Mouse (Mus musculus) olfactory bulb, adult 2 months (tissue): Measurements from ENCODE around the gene Ppip5k1. TPM values are rescaled to one million over a fixed set of nuclear protein-coding genes. Genes with fewer than 3 reads are reported as not detected.
A peak's percentile ranks its signal among the peaks of the same experiment; 100 is the strongest.

ENCODE experiments used
- H3K27ac ChIP-seq: fragments of 200-500 bp; 2 replicates; pipeline ENCODE4 v1.5.1; 2012; ENCODE audit warnings: low read depth, low read length; ENCODE audit not compliant: insufficient read depth
- H3K4me1 ChIP-seq: fragments of 200-500 bp; 2 replicates; pipeline ENCODE4 v1.6.1; 2012; ENCODE audit warnings: low read length; ENCODE audit not compliant: control insufficient read depth, insufficient read depth
- H3K4me3 ChIP-seq: fragments of 200-500 bp; 2 replicates; pipeline ENCODE4 v1.5.1; 2012; ENCODE audit warnings: mild to moderate bottlenecking, low read depth, low read length, moderate library complexity; ENCODE audit not compliant: insufficient read depth
- CTCF ChIP-seq: fragments of 200-500 bp; IDR thresholded peaks from 2 replicates; pipeline ENCODE4 v1.5.1; 2012; ENCODE audit warnings: low read depth, mild to moderate bottlenecking, low read length, moderate library complexity; ENCODE audit not compliant: insufficient read depth
- POLR2A ChIP-seq: fragments of 200-500 bp; IDR thresholded peaks from 2 replicates; pipeline ENCODE4 v1.6.1; 2012; ENCODE audit warnings: mild to moderate bottlenecking, low read depth, low read length, moderate library complexity; ENCODE audit not compliant: insufficient read depth
- WGBS: fragments of 180-500 bp; shearing (Covaris S2); methylation state at CpG from one replicate; pipeline ENCODE4 v1.1.7; 2018; 5-methylcytosine and 5-hydroxymethylcytosine counted together
- polyA plus RNA-seq: library from polyadenylated mRNA; stranded (reverse); fragments of >200 nt; gene quantifications from 2 replicates; pipeline ENCODE4 v1.2.4, GENCODE M21; 2012; ENCODE audit warnings: low replicate concordance; ENCODE audit not compliant: missing spikeins, insufficient read depth, insufficient read length

Gene Ppip5k1
- polyA plus RNA-seq, 1 experiment, result 355 TPM

- 1% methylated on average over 18 of the region's 18 CpGs for WGBS
- TF ChIP-seq POLR2A (peak; percentile 81), CTCF (no peak)
- H3K27ac ChIP-seq, result peak overlapping the region; percentile 96
- peaks cover 40% of the 10 kb centered on the region for H3K4me1 ChIP-seq
- peak overlapping the region; percentile 76 for H3K4me3 ChIP-seq
Measured at GRCm38 (mm10) chr2:121294753-121295607, 60.2 kb downstream of the Ppip5k1 start.

DNA sequence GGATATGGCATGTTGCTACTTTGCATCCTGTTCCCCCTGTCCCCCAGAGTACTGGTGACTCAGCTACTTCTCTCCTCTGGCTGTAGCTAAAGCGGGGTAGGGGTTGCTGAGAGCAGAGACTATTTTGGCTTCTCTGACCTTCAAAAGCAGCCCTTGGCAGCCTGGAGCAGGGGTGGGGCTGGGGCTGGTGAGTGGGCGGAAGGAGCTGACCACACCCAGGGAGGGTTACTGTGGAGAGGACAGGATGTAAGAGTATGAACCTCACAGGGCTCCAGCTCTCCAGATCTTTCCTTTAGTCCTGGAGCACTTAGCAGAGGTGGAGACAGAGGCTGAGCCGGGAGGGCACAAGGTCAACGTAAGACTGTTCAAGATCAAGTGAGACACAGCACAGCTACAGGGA, 61.0 kb downstream of the Ppip5k1 start:
- no peak for TF ChIP-seq POLR2A
- TF ChIP-seq CTCF, result no peak
- peak overlapping the region; percentile 90 for H3K27ac ChIP-seq
- peaks cover 32% of the 10 kb centered on the region for H3K4me1 ChIP-seq
- 21% methylated on average over 4 of the region's 4 CpGs for WGBS
- peak overlapping the region; percentile 76 for H3K4me3 ChIP-seq

DNA sequence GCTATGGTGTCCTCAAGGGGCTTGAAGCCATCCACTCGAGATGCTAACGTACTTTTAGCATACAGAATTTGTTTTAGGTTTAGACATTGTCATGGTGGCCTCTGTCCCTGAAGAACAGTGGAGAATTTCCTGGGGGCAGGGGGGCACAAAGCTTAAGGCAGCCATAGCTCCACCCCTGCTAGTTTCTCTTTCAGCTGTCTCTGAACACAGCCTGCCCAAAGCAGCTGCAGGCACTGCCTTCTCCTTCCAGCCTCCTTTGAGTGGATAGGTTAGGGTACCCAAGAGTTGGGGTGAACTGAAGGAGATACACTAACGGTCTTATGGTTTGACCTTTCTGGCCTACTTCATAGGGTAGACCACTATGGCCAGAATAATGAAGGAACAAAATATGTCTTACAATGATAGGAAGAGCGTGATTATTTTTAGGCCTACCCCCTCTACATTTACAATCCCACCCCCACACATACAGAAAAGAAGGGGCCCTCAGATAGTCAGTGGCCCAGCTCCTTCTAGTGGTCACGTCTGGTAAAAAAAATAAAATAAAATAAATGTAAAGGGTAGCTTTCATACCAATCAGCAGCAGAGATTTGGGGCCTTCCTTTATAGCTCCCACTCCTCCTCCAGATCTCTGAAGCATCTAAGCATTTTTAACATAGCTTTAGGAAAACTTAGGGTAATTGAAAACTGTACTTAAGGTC, 62.7 kb downstream of the Ppip5k1 start:
- no peak overlapping the region for H3K4me3 ChIP-seq
- peaks cover 22% of the 10 kb centered on the region for H3K4me1 ChIP-seq
- TF ChIP-seq POLR2A, result no peak
- no peak for TF ChIP-seq CTCF
- H3K27ac ChIP-seq, result peak overlapping the region; percentile 16; the same call in 1 of the 2 replicates
- 39% methylated on average over 5 of the region's 5 CpGs for WGBS

GRCm38 (mm10) chr2:121289730-121290540, 65.3 kb downstream of the Ppip5k1 start:
- H3K4me1 ChIP-seq, result peaks cover 17% of the 10 kb centered on the region
- H3K4me3 ChIP-seq, result peak overlapping the region; percentile 88
- TF ChIP-seq CTCF (no peak), POLR2A (no peak; the same call in 1 of the 2 replicates)
- WGBS, result 2% methylated on average over 36 of the region's 36 CpGs
- H3K27ac ChIP-seq, result peak overlapping the region; percentile 56

DNA sequence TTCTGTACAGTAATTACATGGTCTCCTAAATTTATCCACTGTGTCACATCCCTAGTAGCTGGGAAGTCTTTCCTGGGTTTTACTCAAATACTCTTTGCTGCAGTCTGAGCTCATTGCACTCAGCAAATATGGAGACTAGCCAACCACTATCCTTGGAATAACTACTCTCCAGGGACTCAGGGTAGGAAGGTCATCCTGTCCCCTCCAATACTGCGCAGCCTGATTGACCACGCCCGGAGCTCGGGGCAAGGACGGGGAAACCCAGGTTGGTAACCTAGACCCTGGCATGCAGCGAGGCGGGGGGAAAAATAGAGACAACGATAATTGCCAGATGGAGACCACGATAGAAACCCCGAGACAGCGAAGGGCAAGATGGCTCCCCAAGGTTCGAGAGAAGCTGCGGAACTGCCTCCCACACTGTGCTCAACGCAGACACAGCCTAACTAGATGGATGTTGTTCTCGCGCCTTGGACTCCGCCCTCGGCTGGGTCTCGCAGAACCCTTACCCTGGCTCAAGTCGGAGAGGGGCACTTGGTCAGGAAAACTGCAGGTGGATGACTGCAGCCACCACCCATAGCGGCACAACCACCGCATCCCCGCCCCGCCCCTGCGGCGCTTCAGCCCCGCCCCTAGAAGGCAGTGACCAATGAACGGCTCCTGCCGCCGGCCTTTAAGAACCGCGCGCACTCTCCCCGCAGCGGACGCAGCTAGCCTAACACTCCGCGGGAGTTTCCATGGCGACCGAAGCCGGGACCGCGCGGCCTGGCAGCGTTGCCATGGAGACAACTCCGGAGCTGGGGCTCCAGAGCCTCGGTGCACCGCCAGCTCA, 66.1 kb downstream of the Ppip5k1 start, which contains the start of gene Map1a:
TSS of gene Map1a (plus strand) at position 700 of the 829 bp plus-strand sequence.
- peak within 1 kb of the TSS; percentile 100 for H3K27ac ChIP-seq
- H3K4me1 ChIP-seq, result peaks cover 14% of the 10 kb centered on the region
- TF ChIP-seq CTCF (no peak), POLR2A (peak; percentile 82)
- whole genome bisulfite sequencing, result under 1% methylated on average over 48 of the region's 48 CpGs
- peak within 1 kb of the TSS; percentile 88 for H3K4me3 ChIP-seq

- TF ChIP-seq POLR2A, result no peak
- TF ChIP-seq CTCF, result no peak
- Histone ChIP-seq H3K27ac (peak overlapping the region; percentile 100), H3K4me1 (peaks cover 10% of the 10 kb centered on the region), H3K4me3 (no peak overlapping the region)
- WGBS, result 23% methylated on average over 2 of the region's 2 CpGs
Measured at GRCm38 (mm10) chr2:121287850-121288249, 67.3 kb downstream of the Ppip5k1 start.

GRCm38 (mm10) chr2:121271928-121272516, 83.2 kb downstream of the Ppip5k1 start:
- Histone ChIP-seq H3K4me3 (no peak overlapping the region), H3K27ac (peak overlapping the region; percentile 94), H3K4me1 (0 out of 2 replicates have a peak, but pooled peaks cover 2% of the 10 kb centered on the region)
- TF ChIP-seq POLR2A (no peak), CTCF (no peak)
- 5% methylated on average over 4 of the region's 4 CpGs for WGBS
